Mouse (Mus musculus) kidney, postnatal 14 days (tissue): Measurements from ENCODE around the gene Neurl4.
"Not testable (repeated sequence)": the region's sequence is repeated elsewhere in the genome, so short reads cannot be mapped to it uniquely, and the experiment has no call there.

ENCODE experiments used
- DNase-seq: peaks from one replicate; pipeline ENCODE4 v3.0.0; 2022; ENCODE audit warnings: mixed read lengths

The Neurl4 gene

GRCm38 (mm10) chr11:69914372-69914764 is 13.5 kb downstream of the Neurl4 start:
- DNase-seq, result no peak

DNA sequence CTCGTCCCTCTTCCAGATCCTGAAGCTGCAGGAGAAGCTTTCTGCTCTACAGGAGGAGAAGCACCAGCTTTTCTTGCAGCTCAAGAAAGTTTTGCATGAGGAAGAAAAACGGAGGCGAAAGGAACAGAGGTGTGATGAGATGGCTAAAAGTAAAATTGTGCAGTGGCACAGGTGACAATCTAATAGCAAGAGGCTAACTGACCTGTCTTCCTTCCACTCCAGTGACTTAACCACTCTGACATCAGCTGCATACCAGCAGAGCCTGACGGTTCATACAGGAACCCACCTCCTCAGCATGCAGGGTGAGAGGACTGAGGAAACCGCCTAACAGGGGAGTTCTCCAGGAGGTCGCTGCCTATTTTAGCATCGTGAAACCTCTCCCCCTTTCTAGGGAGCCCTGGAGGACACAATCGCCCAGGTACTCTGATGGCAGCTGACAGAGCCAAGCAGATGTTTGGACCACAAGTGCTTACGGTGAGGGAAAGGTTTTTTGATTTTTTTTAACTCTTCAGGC is 14.1 kb downstream of the Neurl4 start:
- DNase-seq, result no peak

DNA sequence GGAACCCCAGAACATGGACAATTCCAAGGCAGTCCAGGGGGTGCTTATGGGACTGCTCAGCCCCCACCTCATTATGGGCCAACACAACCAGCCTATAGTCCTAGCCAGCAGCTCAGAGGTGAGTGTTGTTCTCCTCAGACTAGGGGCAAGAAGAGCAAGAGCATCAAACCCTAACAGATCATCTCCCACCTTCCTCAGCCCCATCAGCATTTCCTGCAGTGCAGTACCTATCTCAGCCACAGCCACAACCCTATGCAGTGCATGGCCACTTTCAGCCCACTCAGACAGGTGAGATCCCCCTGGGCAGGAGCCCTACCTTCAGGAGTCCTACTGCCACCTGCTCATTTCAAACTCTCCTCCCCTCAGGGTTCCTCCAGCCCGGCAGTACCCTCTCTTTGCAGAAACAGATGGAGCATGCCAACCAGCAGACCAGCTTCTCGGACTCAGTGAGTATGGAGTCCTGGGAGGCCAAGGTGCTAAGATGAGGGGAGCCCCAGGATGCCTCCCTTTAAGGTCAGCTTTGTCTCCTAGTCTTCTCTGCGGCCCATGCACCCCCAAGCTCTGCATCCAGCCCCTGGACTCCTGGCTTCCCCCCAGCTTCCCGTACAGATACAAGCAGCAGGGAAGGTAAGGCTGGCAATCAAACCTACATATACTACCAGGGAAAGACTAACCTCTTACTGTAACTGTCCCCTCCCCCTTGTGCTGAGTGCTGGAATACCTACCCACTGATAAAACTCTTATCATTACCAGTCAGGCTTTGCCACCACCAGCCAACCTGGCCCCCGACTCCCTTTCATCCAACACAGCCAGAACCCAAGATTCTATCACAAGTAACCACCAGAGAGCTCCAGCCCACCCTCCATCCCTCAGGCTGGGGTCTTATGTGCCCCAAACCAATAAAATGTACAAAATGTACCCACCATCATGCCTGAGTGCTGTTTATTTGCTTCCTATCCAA is 15.1 kb downstream of the Neurl4 start:
- no peak for DNase-seq

DNA sequence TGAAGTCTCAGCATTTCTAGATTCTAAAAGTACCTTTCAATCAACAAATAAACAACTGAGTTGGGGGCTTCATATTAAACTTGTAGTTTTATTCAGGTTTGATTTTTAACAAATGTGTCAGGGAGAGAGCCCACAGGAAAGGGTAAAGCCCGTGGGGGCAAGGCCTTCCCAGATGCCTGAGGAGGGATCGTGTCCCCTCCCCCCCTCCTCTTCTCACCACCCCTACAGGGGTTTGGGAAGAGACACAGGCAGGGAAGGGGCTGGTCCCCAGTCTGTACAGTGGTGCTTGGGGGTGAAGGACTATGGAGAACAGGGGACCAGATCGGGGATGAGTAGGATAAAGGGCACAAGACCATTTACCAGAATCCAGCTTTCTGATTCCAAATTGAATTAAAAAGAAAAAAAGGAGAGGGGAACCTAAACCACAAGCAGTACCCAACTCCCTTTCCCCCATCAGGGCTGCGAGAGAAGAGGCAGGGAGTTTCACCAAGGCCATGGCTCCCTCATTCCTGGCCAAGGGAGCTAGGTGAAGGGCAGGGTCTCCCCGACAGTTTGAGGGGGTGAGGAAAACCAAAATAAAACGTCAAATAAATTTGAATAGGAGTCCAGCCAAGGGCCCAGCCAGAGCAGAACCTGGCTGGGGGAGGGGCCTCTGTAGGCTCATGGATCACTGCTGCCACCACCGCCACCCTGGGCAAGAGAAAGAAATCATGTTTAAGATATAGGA is 15.9 kb downstream of the Neurl4 start:
- not testable (repeated sequence) for DNase-seq

GRCm38 (mm10) chr11:69917379-69917948 is 16.6 kb downstream of the Neurl4 start:
- no peak for DNase-seq

DNA sequence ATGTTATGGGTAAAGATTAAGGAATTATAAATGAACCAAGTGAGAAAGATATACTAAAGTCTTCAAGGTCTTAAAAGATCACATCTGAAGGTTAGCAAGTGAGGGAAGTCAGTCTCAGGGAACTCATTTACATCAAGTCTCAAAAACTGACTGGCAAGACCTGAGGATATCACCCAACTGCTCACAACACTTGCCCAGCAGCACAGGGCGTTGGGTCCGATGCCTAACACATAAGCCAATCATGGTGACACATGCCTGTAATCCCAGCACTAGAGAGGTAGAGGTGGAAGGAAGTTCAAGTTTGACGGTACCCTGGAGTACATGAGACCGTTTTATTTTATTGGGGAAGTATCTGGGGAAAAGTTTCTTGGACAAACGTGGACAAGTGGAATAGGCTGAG is 17.2 kb downstream of the Neurl4 start:
- DNase-seq, result no peak

- DNase-seq, result no peak
Measured at GRCm38 (mm10) chr11:69919053-69919452, 18.2 kb downstream of the Neurl4 start.

DNA sequence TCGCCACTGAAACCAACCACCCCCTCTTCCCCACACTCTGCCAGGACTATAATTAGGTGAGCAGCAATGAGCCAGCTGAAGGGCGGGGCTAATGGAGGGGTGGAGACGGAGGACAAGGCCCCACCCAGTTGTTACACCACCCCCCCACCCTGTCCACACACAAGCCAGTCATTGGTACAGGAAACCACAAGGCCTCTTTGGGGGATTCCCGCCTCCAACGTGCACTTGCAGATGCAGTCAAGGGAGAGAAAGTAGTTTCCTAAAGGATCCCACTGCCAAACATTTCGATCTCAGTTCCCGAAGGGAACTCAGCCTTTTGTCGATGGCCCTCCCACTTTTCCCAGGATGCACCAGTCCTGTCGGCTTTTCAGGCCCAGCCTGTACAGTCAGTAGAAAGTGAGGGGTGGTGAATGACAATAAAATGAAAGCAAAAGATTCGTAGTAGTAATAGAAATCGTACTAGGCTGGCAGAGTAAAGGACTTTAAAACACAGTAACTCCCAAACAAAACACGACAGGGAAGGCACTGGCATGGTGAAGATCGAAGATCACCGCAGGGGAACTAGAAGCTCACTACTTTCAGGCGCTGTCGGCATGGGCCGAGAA is 18.9 kb downstream of the Neurl4 start:
- DNase-seq, result peak; percentile 86

DNA sequence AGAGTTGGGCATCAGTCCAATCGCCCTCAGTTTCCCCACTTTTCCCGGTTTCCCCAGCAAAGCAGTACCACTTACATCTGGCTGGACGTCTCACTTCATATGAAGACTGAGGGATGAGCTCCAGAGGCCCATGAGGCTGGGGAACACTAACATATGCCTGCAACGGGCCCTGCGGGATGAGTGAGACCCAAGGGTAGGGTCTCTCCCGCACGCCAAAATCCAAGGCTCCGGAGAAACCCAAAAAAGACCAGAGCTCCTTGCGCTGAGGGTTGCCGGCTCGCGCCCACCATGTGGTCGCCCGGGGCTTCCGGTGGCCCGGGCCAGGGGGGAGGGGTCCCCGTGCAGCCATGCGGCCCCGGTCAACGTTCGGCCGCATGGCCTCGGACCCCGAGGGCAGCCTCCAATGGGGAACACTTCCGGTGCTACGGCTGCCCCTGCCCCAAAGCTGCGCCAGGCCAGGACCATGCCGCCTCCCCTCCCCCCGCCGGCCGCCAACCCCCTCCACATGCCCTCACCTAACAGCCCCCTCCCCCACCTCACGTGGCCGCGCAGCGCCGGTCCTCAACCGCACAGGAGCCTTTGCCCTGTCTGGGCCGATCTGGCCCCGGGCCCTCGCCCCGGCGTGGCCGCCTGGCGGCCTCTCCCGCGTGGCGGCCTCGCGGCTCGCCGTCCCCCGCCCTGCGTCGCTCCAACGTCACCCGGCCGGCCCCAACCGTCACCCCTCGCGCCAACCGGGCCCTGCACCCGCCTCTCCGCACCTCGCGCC is 19.6 kb downstream of the Neurl4 start:
- DNase-seq, result peak; percentile 66

GRCm38 (mm10) chr11:69921114-69922011 is 20.5 kb downstream of the Neurl4 start, which contains the start of gene Eif5a:
Gene Eif5a, minus strand, starts transcription at chr11:69921958.
- DNase-seq, result peak; percentile 100

DNA sequence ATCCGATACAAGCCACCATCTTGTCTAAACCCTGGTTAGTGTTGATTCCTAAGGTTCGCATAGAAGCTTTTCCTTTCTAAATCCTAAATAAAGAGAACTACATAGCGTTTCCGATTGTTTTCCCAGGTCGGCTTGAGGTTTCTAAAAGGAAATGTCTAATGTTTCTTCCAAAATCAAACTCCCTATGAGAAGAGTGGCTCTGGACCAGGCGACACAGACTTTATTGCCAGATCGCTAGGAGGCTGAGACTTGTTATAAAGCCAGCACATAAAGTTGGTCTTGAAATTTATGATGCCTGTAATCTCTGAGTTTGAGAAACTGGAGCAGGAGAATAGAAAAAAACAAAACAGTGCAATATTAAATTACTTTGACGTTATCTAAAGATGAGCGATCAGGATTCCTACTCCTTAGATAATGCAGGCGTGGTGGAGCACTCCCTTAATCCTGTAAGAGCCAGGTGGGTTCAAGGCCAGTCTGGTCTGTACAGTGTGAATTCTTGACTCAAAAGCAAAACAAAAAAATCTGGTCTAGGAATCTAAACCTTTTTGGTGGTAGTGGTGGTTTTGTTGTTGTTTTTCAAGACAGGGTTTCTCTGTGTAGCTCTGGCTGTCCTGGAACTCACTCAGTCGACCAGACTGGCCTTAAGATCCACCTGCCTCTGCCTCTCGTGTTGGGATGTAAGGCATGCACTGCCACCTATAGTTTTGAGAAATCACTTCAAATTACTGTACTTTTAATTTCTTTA is 21.3 kb downstream of the Neurl4 start:
- DNase-seq, result no peak

DNA sequence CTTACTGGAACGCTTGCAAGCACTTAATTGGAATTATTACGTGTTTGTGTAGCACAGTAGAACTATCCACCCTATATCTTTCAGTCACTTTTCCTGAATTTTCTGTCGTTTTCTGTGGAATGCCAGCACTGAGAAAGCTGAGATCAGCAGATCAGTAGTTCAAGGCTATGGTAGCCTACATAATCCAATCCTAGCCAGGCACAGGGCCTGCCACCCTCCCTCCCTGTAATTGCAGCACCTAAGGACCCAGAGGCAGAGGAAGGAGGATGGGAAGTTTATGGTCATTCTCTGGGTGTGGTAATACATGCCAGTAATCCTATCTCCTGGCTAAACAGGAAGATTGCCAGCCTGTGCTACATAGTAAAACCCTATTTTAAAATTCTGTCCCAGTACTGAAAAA is 21.9 kb downstream of the Neurl4 start:
- DNase-seq, result no peak

DNA sequence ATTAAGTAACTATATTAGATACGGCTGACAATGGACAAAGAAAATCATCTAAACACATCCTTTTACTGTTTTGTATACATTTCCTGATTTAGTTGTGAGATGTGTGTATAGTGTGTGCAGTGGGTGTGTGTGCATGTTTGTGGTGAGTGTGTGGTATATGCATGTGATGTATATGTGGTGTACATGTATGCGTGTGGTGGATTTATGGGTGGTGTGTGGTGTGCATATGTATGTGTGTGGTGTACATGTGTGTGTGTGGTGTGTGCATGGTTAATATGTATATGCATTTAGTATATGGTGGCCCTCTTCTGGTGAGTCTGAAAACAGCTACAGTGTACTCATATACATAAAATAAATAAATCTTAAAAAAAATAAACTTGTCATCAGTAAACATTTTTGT is 26.6 kb downstream of the Neurl4 start:
- no peak for DNase-seq

GRCm38 (mm10) chr11:69929712-69930111 is 28.8 kb downstream of the Neurl4 start:
- no peak for DNase-seq

DNA sequence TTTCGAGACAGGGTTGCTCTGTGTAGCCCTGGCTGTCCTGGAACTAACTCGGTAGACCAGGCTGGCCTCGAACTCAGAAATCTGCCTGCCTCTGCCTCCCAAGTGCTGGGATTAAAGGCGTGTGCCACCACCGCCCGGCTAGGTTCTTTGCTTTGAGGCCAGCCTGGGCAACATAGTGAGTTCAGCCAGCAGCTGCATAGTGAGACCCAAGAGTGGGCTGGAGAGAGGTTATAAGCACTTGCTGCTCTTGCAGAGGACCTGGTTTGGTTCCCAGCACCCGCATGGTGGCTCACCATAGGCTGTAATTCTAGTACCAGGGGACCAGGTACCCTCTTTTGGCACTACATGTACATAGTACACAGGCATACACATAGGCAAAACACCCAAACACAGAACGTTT is 29.3 kb downstream of the Neurl4 start:
- not testable (repeated sequence) for DNase-seq

GRCm38 (mm10) chr11:69930967-69931537 is 30.2 kb downstream of the Neurl4 start:
- no peak for DNase-seq

DNA sequence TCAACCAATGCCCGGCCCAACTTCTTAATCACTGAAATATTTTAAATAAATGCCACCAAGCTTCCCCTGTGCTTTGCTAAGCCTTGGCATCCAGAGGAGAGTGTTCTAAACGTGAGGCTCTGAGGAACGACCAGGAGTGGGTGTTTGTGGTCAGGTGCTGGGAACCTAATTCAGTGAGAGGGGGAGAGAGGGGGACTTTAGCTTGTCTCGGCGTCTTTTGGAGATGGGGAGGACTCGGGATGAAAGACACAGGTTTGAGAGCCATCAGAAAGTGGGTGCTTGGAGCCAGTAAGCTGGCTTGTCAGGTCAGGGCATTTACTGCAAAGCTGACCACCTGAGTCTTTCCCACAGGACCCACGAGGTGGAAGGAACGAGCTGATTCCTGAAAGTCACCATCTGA is 30.9 kb downstream of the Neurl4 start:
- no peak for DNase-seq

DNA sequence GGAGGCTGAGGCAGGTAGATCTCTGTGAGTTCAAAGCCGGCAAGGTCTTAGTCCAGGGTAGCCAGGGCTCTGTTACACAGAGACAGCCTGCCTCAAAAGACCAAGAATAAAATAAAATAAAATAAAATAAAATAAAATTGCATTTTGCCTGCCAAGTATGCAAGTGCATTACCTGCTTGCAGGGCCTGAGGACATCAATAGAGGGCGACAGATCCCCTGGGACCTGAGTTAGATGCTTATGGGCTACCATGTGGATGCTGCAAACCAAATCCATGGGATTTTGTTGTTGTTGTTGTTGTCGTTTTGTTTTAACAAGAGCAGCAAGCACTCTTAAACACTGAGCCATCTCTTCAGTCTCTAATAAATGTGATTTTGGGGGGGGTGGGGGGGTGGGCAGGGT is 31.4 kb downstream of the Neurl4 start:
- no peak for DNase-seq

- no peak for DNase-seq
Measured at GRCm38 (mm10) chr11:69933066-69933465, 32.2 kb downstream of the Neurl4 start.

- DNase-seq, result peak; percentile 91
Measured at GRCm38 (mm10) chr11:69934169-69934568, 33.3 kb downstream of the Neurl4 start.
